ENCODE assay signal across 10 mouse cellular contexts in the genomic region with DNA sequence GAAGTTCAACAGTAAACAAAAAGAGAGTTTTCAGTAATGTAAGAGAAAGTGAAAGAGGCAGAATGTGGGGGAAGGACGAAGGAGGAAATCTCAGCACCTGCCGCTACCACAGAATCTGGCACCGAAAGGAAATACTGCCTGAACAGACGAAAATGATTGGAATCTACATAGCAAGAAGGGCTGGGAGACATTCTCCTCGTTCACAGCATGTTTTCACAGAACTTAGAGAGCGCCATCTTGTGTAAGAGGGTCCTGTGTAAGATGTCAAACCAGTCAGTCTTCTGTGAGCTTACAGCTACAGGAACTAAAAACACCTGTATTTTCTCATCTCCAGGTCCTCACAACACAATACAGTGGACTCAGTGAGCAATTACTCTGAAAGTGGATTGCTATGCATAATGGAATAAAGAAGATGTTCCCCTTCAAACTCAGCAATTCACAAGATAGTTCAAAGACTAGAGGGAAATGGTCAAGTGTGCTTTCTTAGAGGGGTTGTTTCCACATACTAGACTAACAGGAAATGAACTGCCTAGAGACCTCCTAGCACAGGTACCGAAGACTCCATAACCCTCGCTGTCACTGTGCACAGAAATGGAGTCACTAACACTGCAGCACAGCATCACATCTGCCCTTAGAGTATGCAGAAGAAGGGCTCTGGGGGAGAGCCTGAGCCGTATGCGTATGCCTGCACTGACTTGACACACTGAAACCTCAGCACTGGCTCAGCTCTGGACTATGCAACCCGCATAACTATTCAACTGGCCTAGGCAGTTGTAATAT. TPM values are rescaled to one million over a fixed set of nuclear protein-coding genes. Genes with fewer than 3 reads are reported as not detected.
A peak's percentile ranks its signal among the peaks of the same experiment; 100 is the strongest.
DNase-seq lines count a peak whose midpoint lies in the region; ATAC-seq and TF ChIP-seq lines count a peak whose summit lies in the region.
"Had no signal": no experiment of that assay in that cellular context is flagged by ENCODE, and none has a peak within 500 bp of the region (broad histone marks: within the 10 kb centered on the region; RNA-seq: fewer than 3 reads in every experiment).

No protein-coding gene starts in this region.

- no peaks in the 10 kb centered on the region for H3K36me3 ChIP-seq in embryonic facial prominence, embryonic 11.5 days (replicated peaks; ENCODE audit: control insufficient read depth, insufficient read depth, low read depth, low read length)
- no peaks in the 10 kb centered on the region for H3K36me3 ChIP-seq in embryonic facial prominence, embryonic 10.5 days (replicated peaks)
- no peaks in the 10 kb centered on the region for H3K36me3 ChIP-seq in embryonic facial prominence, embryonic 14.5 days (ENCODE audit: control insufficient read depth, insufficient read depth, low read length)
- no peaks in the 10 kb centered on the region for H3K36me3 ChIP-seq in small intestine, adult 2 months (ENCODE audit: control insufficient read depth, insufficient read depth, low read length)

- TF ChIP-seq POLR2A in lung, adult 2 months (IDR thresholded peaks at IDR 0.05; ENCODE audit: borderline replicate concordance, extremely low read depth, low read depth, low read length) = no peak
- no peak for TF ChIP-seq POLR2A in small intestine, adult 2 months (IDR thresholded peaks at IDR 0.05; ENCODE audit: low read depth, low read length)

- H3K27me3 ChIP-seq in embryonic facial prominence, embryonic 11.5 days (ENCODE audit: control insufficient read depth, insufficient read depth, low read length) = no peaks in the 10 kb centered on the region
- no peaks in the 10 kb centered on the region for H3K27me3 ChIP-seq in embryonic facial prominence, embryonic 10.5 days (replicated peaks; ENCODE audit: low read depth, poor library complexity, severe bottlenecking)
- H3K27me3 ChIP-seq in embryonic facial prominence, embryonic 14.5 days (replicated peaks; ENCODE audit: control insufficient read depth, insufficient read depth, low read length) = no peaks in the 10 kb centered on the region
- H3K27me3 ChIP-seq in small intestine, adult 2 months (ENCODE audit: control insufficient read depth, insufficient read depth, low read length) = no peaks in the 10 kb centered on the region

- no peak overlapping the region for H3K4me2 ChIP-seq in embryonic facial prominence, embryonic 11.5 days (ENCODE audit: low read depth, low read length)
- peak overlapping the region; percentile 20; the same call in 1 of the 2 replicates for H3K4me2 ChIP-seq in embryonic facial prominence, embryonic 14.5 days (ENCODE audit: low read depth, low read length)

- peak; percentile 18 for DNase-seq in embryonic facial prominence, embryonic 11.5 days (ENCODE audit: low spot score)
- DNase-seq in embryonic facial prominence, embryonic 10.5 days (ENCODE audit: low spot score) = no peak
- no peak for DNase-seq in lung, adult 2 months
- DNase-seq in lung, postnatal 10 days = no peak
- peak; percentile 55 for DNase-seq in embryonic facial prominence, embryonic 14.5 days (ENCODE audit: low spot score)
- DNase-seq in gastrocnemius, postnatal 4 days (ENCODE audit: low spot score in 2 of 2) = no peak
- no peak for DNase-seq in adrenal gland, adult 2 months
- DNase-seq: gastrocnemius, postnatal 25 days; layer of hippocampus, adult 9-11 months had no signal

- H3K9ac ChIP-seq in embryonic facial prominence, embryonic 11.5 days (replicated peaks; ENCODE audit: low read length) = no peak overlapping the region
- H3K9ac ChIP-seq in embryonic facial prominence, embryonic 14.5 days (ENCODE audit: low read depth, low read length) = no peak overlapping the region

- WGBS in embryonic facial prominence, embryonic 11.5 days = 64% methylated on average over 11 of the region's 11 CpGs
- WGBS in embryonic facial prominence, embryonic 10.5 days = 69% methylated on average over 11 of the region's 11 CpGs
- 42% methylated on average over 11 of the region's 11 CpGs for WGBS in lung, adult 2 months
- 56% methylated on average over 11 of the region's 11 CpGs for WGBS in embryonic facial prominence, embryonic 14.5 days
- WGBS in small intestine, adult 2 months = 19% methylated on average over 11 of the region's 11 CpGs

- H3K9me3 ChIP-seq in embryonic facial prominence, embryonic 11.5 days (replicated peaks; ENCODE audit: control insufficient read depth, low read length) = no peaks in the 10 kb centered on the region
- no peaks in the 10 kb centered on the region for H3K9me3 ChIP-seq in embryonic facial prominence, embryonic 10.5 days
- no peaks in the 10 kb centered on the region for H3K9me3 ChIP-seq in embryonic facial prominence, embryonic 14.5 days (ENCODE audit: control insufficient read depth, low read length)

- H3K4me3 ChIP-seq in embryonic facial prominence, embryonic 11.5 days (ENCODE audit: low read depth, low read length) = no peak overlapping the region
- H3K4me3 ChIP-seq in embryonic facial prominence, embryonic 10.5 days = no peak overlapping the region
- peak overlapping the region; percentile 58 for H3K4me3 ChIP-seq in lung, adult 2 months (replicated peaks; ENCODE audit: extremely low read depth, low read depth, low read length)
- H3K4me3 ChIP-seq in embryonic facial prominence, embryonic 14.5 days (ENCODE audit: low read depth, low read length) = no peak overlapping the region
- peak overlapping the region; percentile 17; the same call in 1 of the 2 replicates for H3K4me3 ChIP-seq in small intestine, adult 2 months (ENCODE audit: low read depth, low read length)

- no peak for TF ChIP-seq CTCF in lung, adult 2 months (IDR thresholded peaks at IDR 0.05; ENCODE audit: insufficient read depth, low read length)
- TF ChIP-seq CTCF in small intestine, adult 2 months (IDR thresholded peaks at IDR 0.05; ENCODE audit: extremely low read depth, insufficient read length, insufficient replicate concordance, low read depth, low read length) = no peak

- ATAC-seq in embryonic facial prominence, embryonic 11.5 days (replicated peaks; ENCODE audit: insufficient number of reproducible peaks, low FRiP score, low TSS enrichment, low read depth) = no peak
- ATAC-seq in embryonic facial prominence, embryonic 14.5 days (ENCODE audit: low read depth) = no peak

- H3K27ac ChIP-seq in embryonic facial prominence, embryonic 11.5 days (replicated peaks; ENCODE audit: low read depth, low read length) = no peak overlapping the region
- no peak overlapping the region for H3K27ac ChIP-seq in embryonic facial prominence, embryonic 10.5 days (replicated peaks)
- no peak overlapping the region for H3K27ac ChIP-seq in embryonic facial prominence, embryonic 14.5 days (replicated peaks; ENCODE audit: low read depth, low read length)
- H3K27ac ChIP-seq in small intestine, adult 2 months (ENCODE audit: insufficient read depth, low read depth, low read length) = peak overlapping the region; percentile 47; the same call in 1 of the 2 replicates

- H3K4me1 ChIP-seq in embryonic facial prominence, embryonic 11.5 days (ENCODE audit: control insufficient read depth, insufficient read depth, low read length) = no peaks in the 10 kb centered on the region
- no peaks in the 10 kb centered on the region for H3K4me1 ChIP-seq in embryonic facial prominence, embryonic 10.5 days
- H3K4me1 ChIP-seq in lung, adult 2 months (ENCODE audit: control insufficient read depth, insufficient read depth, low read length) = peaks cover 10% of the 10 kb centered on the region
- H3K4me1 ChIP-seq in embryonic facial prominence, embryonic 14.5 days (ENCODE audit: control insufficient read depth, insufficient read depth, low read length) = no peaks in the 10 kb centered on the region
- H3K4me1 ChIP-seq in small intestine, adult 2 months (ENCODE audit: control insufficient read depth, insufficient read depth, insufficient read length, low read length) = peaks cover 4% of the 10 kb centered on the region; the same call in 1 of the 2 replicates

RNA-seq across cellular contexts. Expression of a gene that starts 7.3 kb away (rescaled TPM):
- 7.4 and 8.2 TPM in 2 replicates for polyA plus RNA-seq in embryonic facial prominence, embryonic 11.5 days (2014; fragmentation: Nextera tagmentation; extraction: Ambion mirVana)
- polyA plus RNA-seq in embryonic facial prominence, embryonic 10.5 days (2016; fragmentation: Nextera tagmentation; extraction: Ambion mirVana) = 7.6 and 7.8 TPM in 2 replicates
- 1.8 and 4.1 TPM in 2 replicates for polyA plus RNA-seq in lung, adult 2 months (2012; rRNA removed)
- polyA plus RNA-seq in embryonic facial prominence, embryonic 14.5 days (2014; fragmentation: Nextera tagmentation; extraction: Ambion mirVana) = 9.5 and 9.8 TPM in 2 replicates
- polyA plus RNA-seq in small intestine, adult 2 months (2012; rRNA removed) = 0.47 and 0.84 TPM in 2 replicates
- total RNA-seq in gastrocnemius, postnatal 4 days (2021) = 10 to 100 TPM; 17.4 to 17.7 TPM
- total RNA-seq in adrenal gland, adult 2 months (2021) = 10 to 100 TPM; 26.2 to 31.5 TPM
- 0.45 and 0.55 TPM in 2 replicates for polyA plus RNA-seq in adrenal gland, adult 2 months (2012; rRNA removed)

Comparison
In these comparisons a context has a peak if more than half of its experiments do, and no peak if none do; other contexts are left out.
1. DNase-seq: peak in embryonic facial prominence, embryonic 11.5 days (single experiment) and embryonic facial prominence, embryonic 14.5 days (single experiment); none in embryonic facial prominence, embryonic 10.5 days (single experiment), lung, adult 2 months (single experiment), lung, postnatal 10 days (single experiment), gastrocnemius, postnatal 4 days (0 of 2) and adrenal gland, adult 2 months (single experiment).
2. H3K4me3 ChIP-seq: peak in lung, adult 2 months (single experiment) and small intestine, adult 2 months (single experiment); none in embryonic facial prominence, embryonic 11.5 days (single experiment), embryonic facial prominence, embryonic 10.5 days (single experiment) and embryonic facial prominence, embryonic 14.5 days (single experiment).